Mouse (Mus musculus) cerebellum, postnatal 4 days (tissue): Measurements from ENCODE around the gene Tapbp.

ENCODE experiments used
- DNase-seq, 2 experiments: peaks; one replicate each; pipeline ENCODE4 v3.0.0; 2022; ENCODE audit warnings: low spot score in 2 of 2, mixed read lengths in 1 of 2

Gene Tapbp

GRCm38 (mm10) chr17:33965082-33965845, 49.6 kb downstream of the Tapbp start:
- no peak for DNase-seq

- DNase-seq, result no peak
Measured at GRCm38 (mm10) chr17:33965846-33966550, 50.3 kb downstream of the Tapbp start.

- DNase-seq, result peak in 1 of 2 experiments; percentile 80
Measured at GRCm38 (mm10) chr17:33968489-33968888, 52.8 kb downstream of the Tapbp start.

- DNase-seq, result no peak
Measured at GRCm38 (mm10) chr17:33968927-33969326, 53.2 kb downstream of the Tapbp start.

- no peak for DNase-seq
Measured at GRCm38 (mm10) chr17:33969394-33969793, 53.7 kb downstream of the Tapbp start.

- DNase-seq, result no peak
Measured at GRCm38 (mm10) chr17:33972691-33973090, 57.0 kb downstream of the Tapbp start.

GRCm38 (mm10) chr17:33973572-33973971, 57.9 kb downstream of the Tapbp start:
- DNase-seq, result no peak

- DNase-seq, result no peak
Measured at GRCm38 (mm10) chr17:33977861-33978557, 62.3 kb downstream of the Tapbp start.

GRCm38 (mm10) chr17:33978631-33979031, 62.9 kb downstream of the Tapbp start:
- DNase-seq, result no peak
